In the genomic region with DNA sequence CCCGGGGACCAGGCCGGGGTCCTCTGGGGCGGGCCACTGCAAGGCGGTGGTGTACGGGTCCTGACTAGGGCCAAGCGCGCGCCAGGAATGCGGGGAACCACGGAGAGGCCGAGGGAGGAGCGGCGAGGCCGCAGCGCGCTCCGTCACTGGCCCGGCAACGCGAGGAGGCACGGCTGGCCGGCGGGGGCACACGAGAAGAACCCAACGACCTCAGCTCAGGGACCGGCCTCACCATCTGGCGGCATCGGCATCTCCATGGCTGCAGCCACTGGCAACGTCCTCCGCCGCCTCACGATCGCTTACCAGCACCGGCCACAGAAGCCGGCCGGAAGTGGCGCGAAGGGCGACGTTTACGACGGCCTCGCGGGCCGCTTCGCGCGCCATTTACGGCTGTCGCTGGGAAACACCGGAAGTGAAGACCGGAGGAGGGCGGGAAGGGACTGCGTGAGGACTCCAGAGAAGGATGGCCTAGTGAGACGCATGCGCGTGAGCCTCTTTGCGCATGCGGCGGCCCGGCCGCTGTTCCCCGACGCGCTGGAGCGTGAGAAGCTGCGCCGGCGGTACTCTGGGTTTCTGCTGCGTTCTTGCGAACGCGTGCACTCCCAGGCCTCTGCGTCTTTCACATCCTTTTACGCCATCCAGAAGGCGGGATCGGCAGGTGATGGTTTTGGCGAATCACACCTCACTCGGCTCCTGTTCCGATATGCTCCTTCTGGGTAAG, we compare ENCODE assay signal across 7 mouse cellular contexts. TPM values are rescaled to one million over a fixed set of nuclear protein-coding genes. Genes with fewer than 3 reads are reported as not detected.
A peak's percentile ranks its signal among the peaks of the same experiment; 100 is the strongest.
DNase-seq lines count a peak whose midpoint lies in the region; ATAC-seq lines count a peak whose summit lies in the region.

A gene (minus strand): TSS at position 401 of the 721 bp plus-strand sequence.

- peak; percentile 98 for DNase-seq in adrenal gland, adult 2 months
- peak; percentile 97 for DNase-seq in embryo, embryonic 11.5 days (ENCODE audit: low read depth, low spot score)
- peak; percentile 91 to 95 for DNase-seq in gastrocnemius, postnatal 36 days
- peak; percentile 98 to 99 for DNase-seq in left cerebral cortex, postnatal 25 days (ENCODE audit: low spot score in 2 of 2)
- DNase-seq in midbrain, embryonic 10.5 days (ENCODE audit: low spot score): peak; percentile 97
- DNase-seq in right cerebral cortex, postnatal 4 days: peak; percentile 93

- peak within 1 kb of the TSS; percentile 88 for H3K27ac ChIP-seq in intestine, embryonic 15.5 days
- H3K27ac ChIP-seq in midbrain, embryonic 10.5 days (replicated peaks): peak within 1 kb of the TSS; percentile 90

- peak within 1 kb of the TSS; percentile 74 for H3K4me2 ChIP-seq in intestine, embryonic 15.5 days (replicated peaks)

- H3K9ac ChIP-seq in intestine, embryonic 15.5 days: peak within 1 kb of the TSS; percentile 82

- intact Hi-C loops in gastrocnemius, postnatal 36 days (cut with DNase I): no loop called here
- intact Hi-C loops in left cerebral cortex, postnatal 25 days (cut with DNase I): loop anchor here (5.0 kb wide), 1 partner anchor 72 kb away; a partner anchor contains a TSS

- H3K4me3 ChIP-seq in intestine, embryonic 15.5 days (replicated peaks): peak within 1 kb of the TSS; percentile 72
- peak within 1 kb of the TSS; percentile 77 for H3K4me3 ChIP-seq in midbrain, embryonic 10.5 days

- under 1% methylated on average over 80 of the region's 80 CpGs for WGBS in intestine, embryonic 15.5 days
- WGBS in midbrain, embryonic 10.5 days: under 1% methylated on average over 80 of the region's 80 CpGs

- no peaks in the 10 kb centered on the region for H3K27me3 ChIP-seq in intestine, embryonic 15.5 days (replicated peaks)
- H3K27me3 ChIP-seq in midbrain, embryonic 10.5 days (ENCODE audit: low read depth, poor library complexity, severe bottlenecking): no peaks in the 10 kb centered on the region

- H3K4me1 ChIP-seq in intestine, embryonic 15.5 days (replicated peaks): peaks cover 13% of the 10 kb centered on the region
- H3K4me1 ChIP-seq in midbrain, embryonic 10.5 days: peaks cover 24% of the 10 kb centered on the region

- no peaks in the 10 kb centered on the region for H3K9me3 ChIP-seq in intestine, embryonic 15.5 days
- H3K9me3 ChIP-seq in midbrain, embryonic 10.5 days (replicated peaks): no peaks in the 10 kb centered on the region

- ATAC-seq in intestine, embryonic 15.5 days: peak; percentile 98

- peaks cover 29% of the 10 kb centered on the region for H3K36me3 ChIP-seq in intestine, embryonic 15.5 days
- peaks cover 52% of the 10 kb centered on the region for H3K36me3 ChIP-seq in midbrain, embryonic 10.5 days

RNA-seq across cellular contexts. Expression of the gene that starts here (rescaled TPM):
- 10 to 100 TPM; 66.3 to 71.0 TPM for total RNA-seq in adrenal gland, adult 2 months (2021)
- polyA plus RNA-seq in adrenal gland, adult 2 months (2012; rRNA removed): 63.8 and 77.3 TPM in 2 replicates
- 10 to 100 TPM; 19.9 to 24.8 TPM for total RNA-seq in gastrocnemius, postnatal 36 days (2021)
- polyA plus RNA-seq in intestine, embryonic 15.5 days (2015; fragmentation: Nextera tagmentation; extraction: Ambion mirVana): 47.4 and 49.6 TPM in 2 replicates
- total RNA-seq in left cerebral cortex, postnatal 25 days (2021): 10 to 100 TPM; 66.5 to 68.6 TPM
- polyA plus RNA-seq in midbrain, embryonic 10.5 days (2016; fragmentation: Nextera tagmentation; extraction: Ambion mirVana): 96.8 and 105 TPM in 2 replicates

Comparison
In these comparisons a context has a peak if more than half of its experiments do, and no peak if none do; other contexts are left out.
1. Peak in every context shown above with its lines: DNase-seq, ATAC-seq, H3K4me3 ChIP-seq and H3K27ac ChIP-seq.